Mouse (Mus musculus): ENCODE measurements at regions not wholly inside any gene's neighbourhood (a gene's known extent, or its start where the extent isn't known, plus 50 kb on each side); places are given as distances from the start of the nearest gene placed in this dataset.
"Not testable (repeated sequence)": the region's sequence is repeated elsewhere in the genome, so short reads cannot be mapped to it uniquely, and the experiment has no call there.

- peak in 1 of 2 experiments; percentile 2 for DNase-seq (ENCODE audit: low read depth in 2 of 2, low spot score in 2 of 2)
Measured at GRCm38 (mm10) chr7:111969198-111969887, 54.0 kb upstream of the Usp47 start.

GRCm38 (mm10) chr7:111968261-111968660 is 55.0 kb upstream of the Usp47 start:
- no peak for DNase-seq (ENCODE audit: low read depth in 2 of 2, low spot score in 2 of 2)

- no peak for DNase-seq (ENCODE audit: low read depth in 2 of 2, low spot score in 2 of 2)
Measured at GRCm38 (mm10) chr7:111966716-111967115, 56.6 kb upstream of the Usp47 start.

- DNase-seq (ENCODE audit: low read depth in 2 of 2, low spot score in 2 of 2): no peak
Measured at GRCm38 (mm10) chr7:111963969-111964368, 59.3 kb upstream of the Usp47 start.

- no peak for DNase-seq (ENCODE audit: low read depth in 2 of 2, low spot score in 2 of 2)
Measured at GRCm38 (mm10) chr7:111959977-111960376, 63.3 kb upstream of the Usp47 start.

GRCm38 (mm10) chr7:111956671-111957070 is 66.6 kb upstream of the Usp47 start:
- DNase-seq (ENCODE audit: low read depth in 2 of 2, low spot score in 2 of 2): no peak

- no peak for DNase-seq (ENCODE audit: low read depth in 2 of 2, low spot score in 2 of 2)
Measured at GRCm38 (mm10) chr7:111939631-111940030, 83.7 kb upstream of the Usp47 start.

- DNase-seq (ENCODE audit: low read depth in 2 of 2, low spot score in 2 of 2): no peak
Measured at GRCm38 (mm10) chr7:111937547-111937946, 85.8 kb upstream of the Usp47 start.

- DNase-seq (ENCODE audit: low read depth in 2 of 2, low spot score in 2 of 2): no peak
Measured at GRCm38 (mm10) chr7:111937102-111937501, 86.2 kb upstream of the Usp47 start.

GRCm38 (mm10) chr7:111932725-111933124 is 90.6 kb upstream of the Usp47 start:
- DNase-seq (ENCODE audit: low read depth in 2 of 2, low spot score in 2 of 2): no peak

- no peak for DNase-seq (ENCODE audit: low read depth in 2 of 2, low spot score in 2 of 2)
Measured at GRCm38 (mm10) chr7:111919961-111920360, 103.3 kb upstream of the Usp47 start.

- no peak for DNase-seq (ENCODE audit: low read depth in 2 of 2, low spot score in 2 of 2)
Measured at GRCm38 (mm10) chr7:111903741-111904231, 119.5 kb upstream of the Usp47 start.

GRCm38 (mm10) chr7:111897016-111897415 is 117.2 kb upstream of the Galnt18 start:
- no peak for DNase-seq (ENCODE audit: low read depth in 2 of 2, low spot score in 2 of 2)

- DNase-seq (ENCODE audit: low read depth in 2 of 2, low spot score in 2 of 2): no peak
Measured at GRCm38 (mm10) chr7:111896255-111896654, 116.5 kb upstream of the Galnt18 start.

GRCm38 (mm10) chr7:111882991-111883390 is 103.2 kb upstream of the Galnt18 start:
- DNase-seq (ENCODE audit: low read depth in 2 of 2, low spot score in 2 of 2): no peak

- no peak for DNase-seq (ENCODE audit: low read depth in 2 of 2, low spot score in 2 of 2)
Measured at GRCm38 (mm10) chr7:111880067-111880675, 100.4 kb upstream of the Galnt18 start.

GRCm38 (mm10) chr7:111877591-111877990 is 97.8 kb upstream of the Galnt18 start:
- no peak for DNase-seq (ENCODE audit: low read depth in 2 of 2, low spot score in 2 of 2)

GRCm38 (mm10) chr7:111875949-111876348 is 96.2 kb upstream of the Galnt18 start:
- no peak for DNase-seq (ENCODE audit: low read depth in 2 of 2, low spot score in 2 of 2)

- no peak for DNase-seq (ENCODE audit: low read depth in 2 of 2, low spot score in 2 of 2)
Measured at GRCm38 (mm10) chr7:111869337-111869736, 89.6 kb upstream of the Galnt18 start.

- no peak for DNase-seq (ENCODE audit: low read depth in 2 of 2, low spot score in 2 of 2)
Measured at GRCm38 (mm10) chr7:111863035-111863434, 83.3 kb upstream of the Galnt18 start.

- DNase-seq (ENCODE audit: low read depth in 2 of 2, low spot score in 2 of 2): not testable (repeated sequence)
Measured at GRCm38 (mm10) chr7:111858291-111858690, 78.5 kb upstream of the Galnt18 start.

GRCm38 (mm10) chr7:111856977-111857376 is 77.2 kb upstream of the Galnt18 start:
- DNase-seq (ENCODE audit: low read depth in 2 of 2, low spot score in 2 of 2): no peak

GRCm38 (mm10) chr7:111855309-111855708 is 75.5 kb upstream of the Galnt18 start:
- no peak for DNase-seq (ENCODE audit: low read depth in 2 of 2, low spot score in 2 of 2)

Data from CD8-positive naive resting alpha-beta T cell, adult 2 months (primary cell).